Mouse (Mus musculus): ENCODE results near the gene Gm11084.

Gene Gm11084

DNA sequence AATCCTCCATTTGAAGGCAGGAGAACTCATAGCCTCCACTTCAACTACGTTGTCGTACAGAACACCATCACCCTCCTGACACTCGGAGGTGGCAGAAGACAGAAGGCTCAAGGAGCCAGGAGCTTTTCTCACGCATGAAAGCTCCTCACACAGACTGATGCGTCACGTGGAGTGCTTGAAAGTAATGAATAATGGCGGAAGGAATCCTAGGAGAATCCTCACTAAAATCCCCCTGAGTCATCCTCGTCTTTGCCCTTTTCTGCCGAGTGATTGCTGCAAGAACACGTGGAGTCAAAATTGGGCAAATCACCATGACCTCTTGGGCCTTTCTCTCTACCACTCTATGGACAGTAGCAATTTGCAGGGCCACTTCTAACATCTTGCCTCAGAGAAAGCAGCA is 61.5 kb downstream of the Gm11084 start:
- DNase-seq, result peak; percentile 47 to 48
